Mouse (Mus musculus) CD4-positive naive resting alpha-beta T cell, adult 76 days (primary cell): Measurements from ENCODE around the gene Dll3. TPM values are rescaled to one million over a fixed set of nuclear protein-coding genes. Genes with fewer than 3 reads are reported as not detected.

ENCODE experiments used
- total RNA-seq: library from RNA; stranded (reverse); gene quantifications from one replicate; pipeline ENCODE4 v1.2.4, GENCODE M21; 2023

Gene Dll3
- total RNA-seq: not detected

DNA sequence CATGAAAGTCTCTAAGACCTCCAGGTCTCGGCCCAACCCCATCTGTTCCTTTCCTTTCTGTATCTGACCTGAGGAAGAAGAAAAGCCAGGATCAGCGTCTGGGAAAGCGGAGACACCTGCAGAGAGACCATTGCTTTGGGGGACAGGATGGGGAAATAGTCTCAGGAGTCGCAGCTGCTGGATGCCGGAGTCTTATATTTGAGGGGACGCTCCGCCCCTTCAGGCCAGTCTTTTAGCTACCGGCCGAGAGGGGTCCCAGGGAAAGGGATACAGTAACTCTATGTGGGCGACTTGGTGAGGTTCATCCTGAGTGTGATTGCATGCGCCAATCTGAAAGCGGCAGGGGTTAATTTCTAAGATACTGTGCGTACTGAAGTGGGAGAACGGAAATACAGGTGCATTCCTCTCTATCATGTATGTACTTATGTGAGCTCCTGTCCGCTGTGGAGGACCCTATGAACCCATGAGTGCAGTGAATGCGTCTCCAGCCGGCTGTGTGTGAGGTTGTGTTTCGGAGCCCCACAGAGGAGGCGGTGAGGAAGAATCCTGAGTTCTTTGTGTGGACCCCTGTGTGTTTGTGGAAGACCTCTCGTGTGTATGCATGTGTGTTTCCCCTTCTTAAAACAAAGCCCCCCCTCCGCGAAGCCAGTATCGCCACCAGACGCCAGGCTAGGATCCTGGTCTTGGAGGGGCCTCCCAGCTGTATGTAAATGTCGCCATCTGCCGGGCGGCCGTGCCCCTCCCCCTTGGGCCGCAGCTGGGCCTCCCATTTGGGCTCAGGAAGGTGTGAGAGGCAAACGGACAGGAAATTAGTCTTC, at the start of gene Dll3:
Dll3 (minus strand) TSS at position 623 of the 818 bp plus-strand sequence.

DNA sequence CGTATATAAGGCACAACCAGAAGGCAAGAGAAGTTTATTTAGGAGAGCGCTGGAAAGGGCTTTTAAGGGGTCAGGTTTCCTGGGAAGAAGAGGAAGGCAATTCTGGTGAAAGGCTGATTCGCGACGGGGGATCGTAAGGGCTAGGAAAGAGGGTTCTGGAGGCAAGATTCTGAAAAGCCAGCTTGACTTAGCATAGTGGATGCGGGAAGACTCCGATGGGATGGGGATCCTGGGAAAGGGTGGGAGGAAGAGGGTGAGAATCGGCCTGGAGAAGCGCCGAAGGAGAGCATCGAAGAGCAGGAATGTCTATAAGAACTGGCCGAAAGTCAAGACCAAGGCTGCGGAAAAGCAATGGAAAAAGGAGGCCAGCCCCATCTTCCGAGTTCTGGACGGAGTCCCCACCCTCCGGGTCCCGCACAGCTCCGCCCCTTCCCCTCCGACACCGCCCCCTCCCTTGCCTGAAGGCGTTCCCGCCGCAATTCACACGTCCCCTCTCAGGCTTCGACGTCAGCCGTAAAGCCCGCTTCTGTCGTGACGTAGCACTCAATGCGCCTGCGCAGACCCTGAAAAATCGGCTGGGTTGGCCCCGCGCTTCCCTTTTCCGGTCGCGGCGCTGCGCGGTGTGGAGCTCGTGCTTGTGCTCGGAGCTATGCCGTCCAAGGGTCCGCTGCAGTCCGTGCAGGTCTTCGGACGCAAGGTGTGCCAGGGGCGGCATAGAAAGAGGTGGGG, 48.3 kb upstream of the Dll3 start, which contains the start of gene Rps16:
Rps16 (plus strand) TSS at position 498 of the 729 bp plus-strand sequence.

DNA sequence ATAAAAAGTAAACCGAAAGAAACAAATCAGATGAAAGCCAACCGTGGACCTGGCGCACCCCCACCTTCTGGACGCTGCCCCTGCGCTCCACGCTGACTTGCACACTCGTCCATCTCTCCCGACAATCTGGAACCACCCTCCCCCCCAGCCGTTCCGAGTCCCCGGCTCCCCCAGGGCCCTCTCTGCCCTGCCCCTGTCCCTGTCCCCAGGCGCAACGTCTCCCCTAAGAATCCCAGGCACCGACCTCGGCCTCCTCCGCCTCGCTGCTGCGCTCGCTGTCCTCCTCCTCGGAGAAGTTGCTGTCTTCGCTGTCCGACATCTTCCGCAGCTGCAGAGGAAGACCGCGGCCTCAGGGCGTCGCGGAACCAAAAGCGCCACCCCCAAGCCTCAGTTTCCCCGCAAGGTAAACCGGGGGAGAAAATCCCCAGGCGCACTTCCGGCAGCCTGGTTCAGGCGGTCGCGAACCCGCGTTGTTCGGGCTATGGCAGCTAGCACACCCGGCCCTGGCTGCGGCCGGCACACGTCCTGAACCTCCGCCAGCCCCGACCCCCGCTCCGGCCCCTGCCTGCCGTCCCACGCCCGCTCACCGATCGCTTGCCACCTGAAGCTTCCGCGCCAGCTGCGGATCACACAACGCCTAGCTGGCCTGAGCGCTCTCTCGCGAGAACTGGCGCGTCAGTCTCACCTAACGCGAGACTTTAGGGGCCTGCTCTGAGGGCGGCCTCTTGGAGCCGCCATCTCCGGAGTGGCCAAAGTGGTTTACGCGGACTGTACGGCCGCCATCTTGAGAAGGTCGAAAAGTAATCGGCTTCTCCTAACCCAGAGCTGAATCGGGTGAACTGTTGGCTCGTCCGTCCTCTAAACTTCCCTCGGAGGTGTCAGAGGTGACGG, 36.3 kb upstream of the Dll3 start, which contains the start of gene Supt5:
Supt5 (minus strand) TSS at position 639 of the 891 bp plus-strand sequence.

DNA sequence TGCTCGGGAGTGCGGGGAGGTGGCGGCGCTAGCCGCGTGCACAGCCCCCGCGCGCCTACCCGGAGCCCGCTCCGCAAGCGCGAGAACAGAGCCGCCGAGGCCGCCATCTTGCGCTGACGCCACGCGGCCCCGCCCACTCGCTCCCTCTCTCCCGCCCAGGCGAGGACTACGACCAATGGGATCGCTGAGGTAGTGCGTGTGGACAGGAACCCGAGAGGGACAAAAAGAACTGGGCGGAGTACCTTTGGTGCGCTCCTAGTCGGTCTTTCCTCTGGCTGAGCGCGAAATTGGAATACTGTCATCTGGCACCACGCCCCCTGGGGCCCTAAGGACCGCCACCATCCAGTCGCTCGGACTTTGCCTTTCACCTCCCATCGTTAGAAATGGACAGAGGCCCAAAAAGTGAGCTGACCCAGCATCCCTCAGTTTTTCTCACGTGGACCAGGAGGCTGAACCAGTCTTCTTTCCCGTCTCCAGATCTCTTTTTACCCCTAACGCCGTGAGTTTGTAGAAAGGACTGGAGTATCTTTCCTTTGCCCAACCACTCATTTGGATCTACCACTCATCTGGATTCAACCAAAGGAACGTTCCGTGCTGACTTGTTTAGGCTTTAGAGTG, 10.0 kb upstream of the Dll3 start, which contains the start of gene Timm50:
Timm50 (minus strand) TSS at position 147 of the 618 bp plus-strand sequence.

DNA sequence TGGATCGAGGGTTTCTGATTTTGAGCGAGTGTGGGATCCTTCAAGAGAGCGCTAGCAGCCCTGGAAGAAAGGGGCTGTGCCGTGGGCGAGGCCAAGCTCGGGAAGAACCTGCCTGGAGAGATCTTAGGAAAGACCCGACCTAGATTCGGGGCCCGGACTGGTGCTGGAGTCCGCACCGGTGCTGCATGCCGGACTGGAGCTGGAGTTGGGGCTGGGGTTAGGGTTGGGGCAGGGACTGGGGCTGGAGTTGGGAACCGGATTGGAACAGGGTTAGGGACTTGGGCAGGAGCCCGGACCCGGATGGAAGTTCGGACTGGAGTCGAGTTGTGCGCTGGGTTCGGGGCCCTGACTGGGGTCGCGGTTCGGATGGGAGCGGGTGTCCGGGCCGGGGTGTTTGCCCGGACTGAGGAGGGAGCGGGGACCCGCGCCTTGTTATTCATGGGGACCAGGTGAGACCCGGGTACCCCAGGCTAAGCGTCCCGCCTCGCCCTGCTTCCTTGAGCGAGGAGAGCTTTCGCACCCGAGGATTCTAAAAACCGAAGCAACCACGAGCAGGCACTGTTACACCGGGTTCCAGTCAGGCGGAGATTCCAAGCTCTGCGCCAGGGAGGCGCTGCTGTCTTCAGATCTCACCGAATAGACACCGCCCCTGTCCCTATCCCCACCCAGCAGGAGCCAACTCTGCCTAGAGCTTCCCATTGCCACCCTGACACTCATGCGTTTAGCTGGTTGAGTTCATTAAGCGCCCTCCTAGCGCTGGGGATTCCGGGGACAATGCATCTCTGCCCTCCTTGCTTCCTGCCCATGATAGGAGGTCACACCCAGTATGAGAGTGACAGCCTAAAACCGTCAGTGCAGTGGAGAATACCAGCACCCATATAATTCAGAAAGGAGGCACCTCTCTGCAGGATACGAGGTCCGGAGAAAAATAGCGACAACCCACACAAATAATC, 11.1 kb downstream of the Dll3 start, which contains the start of gene Selenov:
Selenov (minus strand) TSS at position 549 of the 953 bp plus-strand sequence.

DNA sequence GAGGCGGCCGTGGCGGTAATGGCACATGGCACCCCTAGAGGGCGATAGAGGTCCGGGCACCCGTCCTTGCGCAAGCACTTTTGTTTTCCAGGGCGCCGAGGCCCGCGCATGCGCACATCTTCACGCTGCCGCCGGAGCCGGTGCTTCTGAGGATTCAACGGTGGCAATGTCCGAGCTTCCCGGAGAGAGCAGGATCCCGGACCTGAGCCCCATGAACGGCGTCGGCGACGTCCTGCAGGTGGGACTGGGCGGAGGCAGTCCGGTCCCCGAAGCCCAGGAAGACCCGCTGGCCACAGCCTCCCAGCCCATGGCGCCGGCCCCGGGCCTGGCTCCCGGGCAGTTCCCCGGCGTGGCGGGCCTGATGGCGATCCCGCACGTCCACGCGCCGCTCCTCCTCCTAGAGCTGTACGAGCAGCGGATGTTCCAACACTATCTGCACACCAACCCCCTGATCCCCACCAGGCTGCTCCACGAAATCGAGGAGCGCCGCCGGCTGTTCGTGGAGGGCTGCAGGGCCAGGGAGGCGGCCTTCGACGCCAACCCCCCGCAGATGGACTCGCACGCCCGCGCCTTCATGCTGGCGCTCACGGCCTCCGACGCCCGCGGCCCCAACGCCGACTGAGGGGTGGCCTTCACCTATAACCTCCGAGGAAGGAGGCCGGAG, 24.3 kb downstream of the Dll3 start, which contains the start of gene Eid2b:
Eid2b (plus strand) TSS at position 125 of the 664 bp plus-strand sequence.

DNA sequence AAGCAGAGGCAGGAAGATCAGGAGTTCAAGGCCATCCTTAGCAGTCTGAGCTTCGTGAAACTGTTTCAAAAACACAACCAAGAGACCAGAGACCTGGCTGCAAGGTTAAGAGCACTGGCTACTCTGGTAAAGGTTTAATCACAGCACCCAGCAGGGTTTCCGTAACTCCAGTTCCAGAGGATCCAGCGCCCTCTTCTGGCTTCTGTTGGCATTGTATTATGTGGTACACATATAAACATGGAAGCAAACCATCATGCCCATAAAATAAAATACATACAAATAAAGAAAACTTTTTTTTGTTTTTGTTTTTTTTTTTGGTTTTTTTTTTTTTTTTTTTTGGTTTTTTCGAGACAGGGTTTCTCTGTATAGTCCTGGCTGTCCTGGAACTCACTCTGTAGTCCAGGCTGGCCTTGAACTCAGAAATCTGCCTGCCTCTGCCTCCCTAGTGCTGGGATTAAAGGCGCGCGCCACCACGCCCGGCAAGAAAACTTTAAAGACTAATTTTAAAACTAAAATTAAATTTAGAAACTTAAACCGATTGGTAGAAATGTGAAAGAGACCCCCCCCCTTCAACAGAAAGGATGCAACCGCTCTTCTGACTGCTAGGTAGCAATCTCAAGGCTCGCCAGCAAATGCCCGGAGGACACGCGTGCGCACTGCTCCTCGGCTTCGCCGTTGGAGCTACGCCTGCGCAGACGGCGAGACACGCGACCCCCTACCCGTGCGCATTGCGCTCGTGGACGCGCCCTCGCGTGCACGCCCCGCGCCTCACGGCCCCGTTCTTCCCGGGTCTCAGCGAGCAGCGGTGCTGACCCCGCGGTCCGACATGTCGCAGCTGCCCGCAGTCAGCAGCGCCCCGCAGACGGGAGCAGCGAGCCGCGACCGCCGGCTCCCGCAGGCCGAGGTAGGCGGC, 34.7 kb downstream of the Dll3 start, which contains the start of gene Eid2:
Eid2 (plus strand) TSS at position 753 of the 913 bp plus-strand sequence.

Other genes starting within 250 kb of the Dll3 start
- not detected for gene Fcgbp, start 231.0 kb downstream of the Dll3 start, total RNA-seq
- not detected for gene 9530053A07Rik, start 172.8 kb downstream of the Dll3 start, total RNA-seq
- gene Fbl, start 132.5 kb downstream of the Dll3 start, total RNA-seq: 181 TPM
- gene Dyrk1b, start 122.8 kb downstream of the Dll3 start, total RNA-seq: 13.0 TPM
- gene Eid2, start 34.4 kb downstream of the Dll3 start, total RNA-seq: 7.1 TPM
- 3.8 TPM for gene Eid2b, start 24.5 kb downstream of the Dll3 start, total RNA-seq
- gene Selenov, start 11.1 kb downstream of the Dll3 start, total RNA-seq: not detected
- gene Timm50, start 9.8 kb upstream of the Dll3 start, total RNA-seq: 30.4 TPM
- 171 TPM for gene Supt5, start 36.5 kb upstream of the Dll3 start, total RNA-seq
- gene Rps16, start 48.4 kb upstream of the Dll3 start, total RNA-seq: 4,922 TPM
- gene Plekhg2, start 70.4 kb upstream of the Dll3 start, total RNA-seq: 159 TPM
- 225 TPM for gene Zfp36, start 78.0 kb upstream of the Dll3 start, total RNA-seq
- 22.9 TPM for gene Med29, start 90.5 kb upstream of the Dll3 start, total RNA-seq
- gene Paf1, start 90.7 kb upstream of the Dll3 start, total RNA-seq: 150 TPM
- 274 TPM for gene Gmfg, start 135.2 kb upstream of the Dll3 start, total RNA-seq
- gene Lrfn1, start 149.7 kb upstream of the Dll3 start, total RNA-seq: 1.8 TPM
- gene Ifnl2, start 208.2 kb upstream of the Dll3 start, total RNA-seq: not detected
- gene Ifnl3, start 220.6 kb upstream of the Dll3 start, total RNA-seq: not detected
- gene Sycn, start 238.6 kb upstream of the Dll3 start, total RNA-seq: not detected
- 0.50 TPM for gene Nccrp1, start 245.0 kb upstream of the Dll3 start, total RNA-seq